Mouse (Mus musculus): ENCODE measurements around the gene Tbc1d23. TPM values are rescaled to one million over a fixed set of nuclear protein-coding genes. Genes with fewer than 3 reads are reported as not detected.
"Not testable (repeated sequence)": the region's sequence is repeated elsewhere in the genome, so short reads cannot be mapped to it uniquely, and the experiment has no call there.

Gene Tbc1d23
- 10 to 100 TPM; 37.3 to 56.9 (median 43.9) TPM for total RNA-seq (2022)

DNA sequence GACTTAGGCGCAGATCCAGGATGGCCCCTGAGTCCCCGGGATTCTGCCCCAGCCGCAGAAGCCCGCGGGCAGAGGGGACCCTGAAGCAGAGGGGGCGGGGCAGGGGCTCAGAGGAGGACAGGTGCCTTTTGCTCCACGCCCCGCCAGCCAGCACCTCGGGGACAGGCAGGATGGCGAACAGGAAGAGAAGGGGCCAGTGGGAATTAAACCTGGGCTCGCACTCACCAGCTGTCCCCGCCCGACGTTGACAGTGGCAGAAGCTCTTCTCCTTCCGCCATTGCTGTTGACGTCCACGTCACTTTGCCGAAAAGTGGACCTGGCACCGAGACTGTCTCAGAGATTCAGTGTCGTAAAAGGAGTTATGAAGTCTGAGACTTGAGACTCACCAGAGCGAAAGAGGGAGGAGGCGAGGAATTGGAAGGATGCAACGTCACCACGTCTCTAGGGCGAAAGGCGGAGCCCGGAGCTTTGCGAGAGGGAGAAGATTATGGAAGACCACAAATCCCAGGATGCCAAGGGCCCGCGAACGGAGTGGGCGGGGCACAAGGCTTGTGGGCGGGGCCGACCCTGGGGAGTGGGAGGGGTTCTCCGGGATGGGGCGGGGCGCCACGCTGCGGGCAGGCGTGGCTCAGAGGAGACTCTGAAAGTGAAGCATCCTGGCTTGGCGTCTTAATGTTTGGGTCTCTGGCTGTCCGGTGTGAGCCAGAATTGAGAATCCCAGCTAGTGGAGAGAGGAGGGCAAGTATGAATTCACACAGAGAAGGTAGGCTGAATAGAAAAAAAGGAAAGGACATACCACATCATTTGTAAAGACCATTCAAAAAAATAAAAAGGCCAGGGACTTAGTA is at the start of gene Tbc1d23:
Gene Tbc1d23, minus strand, starts transcription at position 416 of the 848 bp plus-strand sequence.
- peak; percentile 98 for DNase-seq

DNA sequence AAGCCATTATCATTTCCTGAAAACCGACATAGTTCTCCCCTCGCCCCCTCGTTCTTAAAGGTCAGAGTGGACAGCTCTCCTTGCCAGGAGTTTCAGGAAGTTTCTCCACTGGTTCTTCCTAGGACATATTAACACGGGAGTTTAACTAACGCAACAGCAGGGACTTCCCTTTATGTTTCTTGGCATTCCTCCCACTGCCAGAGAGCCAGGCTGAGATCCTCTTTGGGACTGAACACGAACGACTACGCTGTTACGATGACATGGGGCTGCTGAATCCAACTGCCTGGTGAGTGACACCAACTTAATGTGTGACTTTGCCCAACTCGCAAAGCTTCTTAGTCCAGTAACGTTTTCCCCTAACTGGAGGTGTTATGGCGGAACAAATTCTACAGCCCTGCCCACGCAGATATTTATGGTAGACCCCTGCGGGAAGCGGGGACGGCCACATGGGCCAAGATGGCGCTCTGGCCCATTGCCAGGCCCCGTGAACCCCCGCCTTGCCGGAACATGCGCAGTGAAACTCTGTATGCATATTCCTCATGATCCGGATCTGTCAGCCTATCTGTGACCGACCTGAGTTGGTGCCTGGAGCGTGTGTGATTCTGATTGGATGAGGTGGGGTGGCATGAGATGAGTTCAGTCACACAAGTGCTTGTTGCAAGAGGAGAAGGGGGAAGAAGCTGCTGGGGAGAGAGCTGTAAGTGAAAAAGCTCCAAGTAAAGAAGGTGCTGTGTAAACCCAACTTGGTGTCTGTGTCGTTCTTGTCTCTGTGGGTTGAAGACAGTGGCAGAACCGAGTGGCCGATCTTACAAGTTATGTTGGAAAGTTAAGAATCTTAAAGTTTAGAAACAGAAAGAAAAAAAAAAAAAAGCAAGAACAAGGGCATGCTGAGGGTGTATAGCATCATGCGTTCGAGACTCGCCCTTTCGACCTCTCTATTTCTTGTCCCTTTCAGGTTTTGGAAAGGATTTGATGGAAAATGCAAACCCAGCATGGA is 49.2 kb upstream of the Tbc1d23 start:
- DNase-seq, result no peak

DNA sequence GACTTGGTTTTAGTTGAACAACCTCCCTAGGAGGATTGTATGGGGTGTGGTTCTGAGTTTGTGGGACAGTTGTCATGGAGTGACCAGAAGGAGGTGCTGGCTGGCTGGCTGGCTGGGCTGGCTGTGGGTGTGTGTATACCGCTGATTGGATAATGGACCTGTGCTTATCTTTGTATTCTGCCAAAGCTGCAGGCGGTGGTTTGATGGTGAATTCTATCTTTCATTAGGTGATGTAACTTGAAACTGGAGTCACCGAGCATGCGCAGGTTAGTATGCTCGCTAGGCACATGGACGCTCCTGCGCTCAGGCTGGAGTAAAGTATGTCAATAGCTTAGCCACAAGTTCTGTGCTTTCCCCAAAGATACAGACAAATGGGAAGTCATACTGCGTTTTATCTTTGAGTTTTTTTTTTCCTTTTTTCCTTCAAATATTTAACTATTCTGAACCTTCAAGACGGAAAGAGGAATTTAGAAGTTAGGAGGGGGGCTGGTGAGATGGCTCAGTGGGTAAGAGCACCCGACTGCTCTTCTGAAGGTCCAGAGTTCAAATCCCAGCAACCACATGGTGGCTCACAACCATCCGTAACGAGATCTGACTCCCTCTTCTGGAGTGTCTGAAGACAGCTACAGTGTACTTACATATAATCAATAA is 47.8 kb upstream of the Tbc1d23 start:
- DNase-seq, result no peak

DNA sequence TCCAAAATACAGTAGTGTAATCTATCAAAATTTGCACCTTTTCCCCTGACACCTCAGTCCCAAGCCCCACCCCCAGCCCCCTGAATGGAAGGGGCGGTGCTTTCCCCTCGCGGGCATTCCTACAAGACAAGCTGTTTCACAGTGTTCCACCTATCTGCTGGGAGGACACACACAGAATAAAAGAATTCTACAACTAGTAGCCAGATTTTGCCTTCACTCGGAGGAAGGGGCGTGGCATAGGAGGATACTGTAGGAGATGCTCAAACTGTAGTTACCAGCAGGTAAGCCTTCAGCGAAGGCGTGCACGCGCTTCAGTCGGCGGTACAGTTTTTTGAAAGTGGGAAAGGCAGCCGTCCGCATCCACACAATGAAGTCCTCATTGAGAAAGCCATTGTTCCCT is 38.4 kb upstream of the Tbc1d23 start:
- no peak for DNase-seq

DNA sequence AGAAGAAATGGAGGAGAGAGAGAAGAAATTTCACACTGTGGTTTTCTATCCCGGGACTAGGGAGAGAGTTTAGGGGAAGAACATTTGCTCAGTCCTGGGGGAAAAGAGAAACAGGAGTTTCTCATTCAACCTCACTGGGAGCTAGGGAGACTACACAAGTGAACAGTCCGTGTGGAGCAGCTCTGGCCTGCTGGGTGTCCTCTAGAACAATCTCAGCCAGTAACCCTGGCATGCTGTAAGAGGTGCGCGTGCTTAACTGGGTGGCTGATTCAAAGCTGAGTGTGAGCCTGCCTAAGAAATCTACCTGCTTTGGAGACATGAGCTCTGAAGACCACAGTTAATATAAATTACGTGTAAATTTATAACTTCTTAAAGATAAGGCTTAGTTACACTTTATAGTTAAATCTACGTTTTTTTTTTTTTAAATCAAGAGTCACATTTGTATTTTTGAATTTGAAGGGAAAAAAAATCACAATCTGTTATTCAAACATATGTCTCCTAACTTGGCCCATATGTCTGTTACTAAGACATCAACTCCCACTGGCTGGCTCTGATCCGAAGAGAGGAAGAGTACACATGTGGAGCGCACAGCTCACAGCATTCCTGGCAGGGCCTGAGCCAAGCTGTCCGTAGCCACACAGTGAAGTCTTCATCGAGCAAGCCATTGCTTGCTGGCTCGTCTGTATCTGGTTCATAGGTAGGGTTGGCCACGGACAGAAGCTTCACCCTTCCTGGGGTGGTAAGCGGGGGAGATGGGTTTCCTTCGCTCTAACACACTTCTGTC is 36.9 kb upstream of the Tbc1d23 start:
- DNase-seq, result no peak

DNA sequence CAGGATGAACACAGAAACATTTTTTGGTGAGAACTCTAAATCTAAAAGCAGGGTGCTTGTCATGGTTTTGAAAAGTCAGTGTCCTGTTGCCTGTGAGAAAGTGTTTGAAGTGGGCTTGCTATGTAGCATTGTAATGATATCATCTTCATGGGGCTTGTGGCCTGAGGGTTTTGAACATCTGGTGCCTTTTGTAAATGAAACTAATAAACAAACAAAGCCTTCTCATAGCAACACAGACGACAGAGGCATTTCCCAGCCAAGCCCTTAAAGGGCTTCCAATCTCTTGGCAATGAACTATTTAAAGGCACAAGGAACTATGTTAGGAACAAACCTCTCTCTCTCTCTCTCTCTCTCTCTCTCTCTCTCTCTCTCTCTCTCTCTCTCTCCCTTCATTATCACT is 35.8 kb upstream of the Tbc1d23 start:
- no peak for DNase-seq

DNA sequence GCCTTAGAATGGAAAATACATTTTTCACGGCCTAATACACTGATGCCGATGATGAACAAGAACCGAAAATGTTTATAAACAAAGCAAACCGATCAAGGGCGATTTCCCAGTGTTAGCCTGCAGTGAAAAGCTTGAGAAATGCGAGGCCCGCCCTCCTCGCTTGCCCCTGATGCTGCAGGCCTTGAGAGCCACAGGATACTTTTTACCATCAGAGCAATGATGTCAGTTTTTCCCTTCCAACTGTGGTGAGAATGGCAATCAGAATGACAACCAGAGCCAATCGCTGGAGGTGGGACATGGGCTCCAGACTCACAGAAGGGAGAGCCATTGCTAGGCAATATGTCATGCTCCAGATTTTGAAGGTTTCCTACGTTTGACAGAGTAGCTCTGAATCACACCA is 28.8 kb upstream of the Tbc1d23 start:
- no peak for DNase-seq

DNA sequence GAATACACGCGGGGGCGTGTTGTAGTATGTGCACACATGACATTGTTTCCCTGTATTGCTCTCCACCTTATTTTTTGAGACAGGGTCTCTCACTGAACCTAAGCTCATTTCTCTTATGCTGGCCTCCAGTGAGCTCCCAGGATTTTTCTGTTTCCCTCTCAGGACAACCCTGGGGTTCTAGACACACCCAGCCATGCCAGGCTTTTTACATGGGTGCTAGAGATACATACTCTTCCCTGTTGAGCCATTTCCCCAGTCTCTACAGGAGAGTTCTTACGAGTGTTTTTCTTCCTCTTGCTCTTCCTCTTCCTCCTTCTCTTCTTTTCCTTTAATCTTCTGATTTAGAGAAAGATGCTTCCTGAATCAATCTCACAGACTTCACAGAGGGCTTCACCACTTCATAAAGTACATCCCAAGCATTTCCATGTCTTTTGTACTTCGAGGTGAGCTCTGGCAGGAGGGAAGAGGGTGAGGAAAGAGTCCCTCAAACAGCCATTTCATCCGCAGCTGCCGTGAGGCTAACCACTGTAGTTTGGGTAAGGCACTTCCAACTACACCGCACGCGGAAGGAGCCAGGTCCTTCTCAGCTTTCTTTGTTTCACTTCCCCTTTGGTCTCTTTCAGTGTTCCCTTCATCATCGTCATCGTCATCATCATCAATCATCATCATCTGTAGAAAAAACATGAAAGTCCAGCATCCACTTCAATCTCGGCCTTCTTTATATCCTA is 28.2 kb upstream of the Tbc1d23 start:
- DNase-seq, result no peak

DNA sequence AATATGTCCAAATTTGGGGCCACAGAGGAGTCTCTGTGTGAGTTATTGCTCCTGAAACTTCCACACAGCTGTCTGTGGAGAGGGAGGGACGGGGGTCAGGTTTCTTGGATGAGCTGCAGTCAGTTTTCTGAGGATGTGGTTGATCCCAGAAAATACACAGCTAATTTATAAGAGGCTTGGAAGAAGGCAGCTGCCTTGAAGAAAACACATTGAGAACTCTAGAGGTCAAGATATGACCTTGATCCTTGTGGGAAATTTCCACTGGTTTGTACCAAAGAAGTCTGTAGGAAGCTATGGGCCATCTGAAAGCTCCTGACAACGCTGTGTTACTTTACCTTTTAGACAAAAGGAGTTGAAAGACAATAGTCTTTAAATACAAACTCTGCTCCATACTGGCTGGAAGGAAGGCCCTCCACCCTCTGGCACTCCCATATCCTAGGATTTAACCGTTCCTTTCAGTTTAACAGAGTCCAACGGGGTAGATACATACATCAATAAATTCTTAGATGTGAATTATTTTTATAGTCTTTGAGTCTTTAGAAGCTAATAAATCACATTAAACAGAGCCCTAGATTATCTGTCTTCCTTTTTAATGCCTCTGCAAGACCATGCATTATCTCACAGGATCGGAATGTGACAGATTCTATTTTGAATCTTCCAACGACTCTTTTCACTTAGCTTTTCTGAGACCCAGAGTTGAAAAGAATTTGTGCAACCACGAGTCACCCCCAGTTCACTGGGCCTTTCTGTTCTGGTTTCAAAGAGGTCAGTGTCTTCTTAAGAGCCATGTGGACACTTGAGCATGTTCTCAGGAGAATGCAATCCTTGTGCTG is 20.5 kb upstream of the Tbc1d23 start:
- no peak for DNase-seq

DNA sequence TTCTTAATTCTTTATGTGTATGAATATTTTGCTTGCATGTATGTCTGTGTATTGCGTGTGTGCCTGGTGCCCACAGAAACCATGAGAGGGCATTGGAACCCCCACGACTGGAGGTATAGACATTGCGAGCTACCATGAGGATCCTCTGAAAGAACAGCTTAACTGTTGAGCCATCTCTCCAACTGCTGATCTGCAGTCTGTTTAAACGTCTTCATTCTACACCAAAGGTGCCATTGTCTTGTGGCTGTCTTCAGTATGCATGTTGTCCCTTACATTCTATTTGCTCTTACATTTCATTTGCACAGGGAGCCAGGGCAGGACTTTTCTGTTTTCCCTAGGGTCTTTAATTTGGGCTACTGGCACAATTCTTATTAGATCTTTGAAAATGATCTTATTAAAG is 19.7 kb upstream of the Tbc1d23 start:
- no peak for DNase-seq

DNA sequence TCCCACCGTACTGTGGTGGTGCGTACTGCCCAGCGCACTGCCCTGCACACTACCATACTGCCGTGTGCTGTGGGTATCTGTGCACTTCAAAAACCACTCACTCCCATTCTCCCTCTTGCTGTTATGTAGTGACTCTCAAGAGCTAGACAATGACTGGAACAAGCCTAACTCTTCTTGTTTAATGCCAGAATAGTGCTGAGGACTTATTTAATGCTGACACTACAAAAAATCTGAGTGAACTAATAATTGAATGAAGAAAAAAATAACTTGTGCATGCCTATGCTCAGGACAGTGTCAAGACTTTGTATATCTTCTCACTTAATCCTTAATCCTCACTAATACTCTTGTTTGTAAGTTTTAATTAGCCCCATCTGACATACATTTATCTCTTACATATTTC is 16.2 kb upstream of the Tbc1d23 start:
- no peak for DNase-seq

DNA sequence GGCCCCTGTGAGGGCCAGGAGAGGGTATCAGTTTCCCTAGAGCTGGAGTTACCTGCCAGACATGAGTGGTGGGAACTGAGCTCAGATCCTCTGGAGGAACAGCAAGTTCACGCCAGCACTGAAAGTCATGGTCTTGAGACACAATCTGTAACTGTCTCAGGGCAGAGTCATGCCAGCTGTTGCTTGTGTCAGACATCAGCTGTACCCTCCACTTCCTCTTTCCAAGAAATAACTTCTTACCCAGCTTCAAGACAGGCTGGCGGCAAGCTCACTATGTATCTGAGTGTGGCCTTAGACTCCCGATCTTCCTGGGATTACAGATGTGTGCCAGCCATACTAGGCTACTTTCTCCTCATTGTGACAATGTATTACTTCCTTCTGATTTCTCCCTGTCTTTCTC is 15.3 kb upstream of the Tbc1d23 start:
- no peak for DNase-seq

DNA sequence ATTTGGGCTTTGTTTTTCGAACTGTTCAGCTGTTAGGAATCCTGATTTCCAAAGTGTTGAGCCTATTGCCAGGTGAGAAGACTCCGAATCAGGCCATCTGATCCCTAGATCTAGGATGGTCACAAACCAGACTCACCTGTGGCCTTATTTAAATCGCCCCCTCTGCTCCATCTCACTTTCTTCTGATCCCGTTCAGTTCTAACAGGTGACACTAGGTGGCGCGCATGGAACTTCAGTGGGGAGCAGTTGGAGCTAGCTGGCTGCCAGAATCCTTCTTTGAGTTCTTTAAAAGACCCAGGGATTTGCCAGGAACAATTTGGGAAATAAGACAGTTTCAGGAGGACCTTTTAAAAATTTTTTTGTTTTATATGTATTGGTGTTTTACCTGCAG is 12.5 kb upstream of the Tbc1d23 start:
- peak; percentile 58 for DNase-seq

DNA sequence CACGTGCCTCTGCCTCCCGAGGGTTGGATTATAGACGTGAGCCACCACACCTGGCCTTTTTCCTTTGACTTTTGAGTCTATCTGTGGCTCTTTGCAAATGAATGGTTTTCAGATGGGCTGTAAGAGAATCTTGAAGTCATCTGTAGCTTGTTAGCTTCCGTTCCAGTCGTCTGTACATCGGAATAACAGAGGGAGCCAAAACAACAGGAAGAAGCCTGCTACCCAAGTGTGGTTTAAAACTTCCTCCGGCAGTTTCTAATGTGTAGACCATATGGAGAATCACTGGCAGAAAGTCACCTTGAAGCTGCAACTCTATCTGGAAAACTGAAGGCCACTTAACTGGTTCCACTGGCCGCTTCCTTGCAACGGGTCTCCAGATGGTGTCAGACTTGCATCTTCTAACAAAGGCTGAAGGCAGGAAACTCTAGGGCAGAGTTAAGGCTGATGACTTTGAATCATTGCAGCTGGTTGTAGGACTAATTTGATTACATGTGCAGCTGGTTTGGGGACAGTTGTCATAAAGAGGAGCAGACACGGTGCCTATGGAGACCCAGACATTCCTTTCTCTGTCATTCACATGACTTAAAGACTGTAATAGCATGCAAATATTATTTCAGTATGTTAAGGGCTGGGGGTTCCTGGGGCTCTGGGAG is 12.0 kb upstream of the Tbc1d23 start:
- DNase-seq, result no peak

DNA sequence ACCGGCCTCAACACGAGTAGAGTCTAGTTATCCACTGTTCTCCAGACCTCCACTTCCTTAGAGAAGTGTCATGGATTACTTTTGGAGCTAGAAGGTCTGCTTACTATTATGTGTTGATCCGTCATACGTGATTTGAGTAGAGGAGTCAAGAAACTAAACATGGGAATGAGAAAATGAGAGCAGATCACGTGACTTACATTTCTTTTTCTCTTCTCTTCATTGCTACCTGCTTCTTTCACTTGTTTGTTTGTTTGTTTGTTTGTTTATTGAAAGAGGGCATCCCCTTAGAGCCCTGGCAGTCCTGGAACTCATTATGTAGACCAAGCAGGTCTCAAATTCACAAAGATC is 11.5 kb upstream of the Tbc1d23 start:
- no peak for DNase-seq

DNA sequence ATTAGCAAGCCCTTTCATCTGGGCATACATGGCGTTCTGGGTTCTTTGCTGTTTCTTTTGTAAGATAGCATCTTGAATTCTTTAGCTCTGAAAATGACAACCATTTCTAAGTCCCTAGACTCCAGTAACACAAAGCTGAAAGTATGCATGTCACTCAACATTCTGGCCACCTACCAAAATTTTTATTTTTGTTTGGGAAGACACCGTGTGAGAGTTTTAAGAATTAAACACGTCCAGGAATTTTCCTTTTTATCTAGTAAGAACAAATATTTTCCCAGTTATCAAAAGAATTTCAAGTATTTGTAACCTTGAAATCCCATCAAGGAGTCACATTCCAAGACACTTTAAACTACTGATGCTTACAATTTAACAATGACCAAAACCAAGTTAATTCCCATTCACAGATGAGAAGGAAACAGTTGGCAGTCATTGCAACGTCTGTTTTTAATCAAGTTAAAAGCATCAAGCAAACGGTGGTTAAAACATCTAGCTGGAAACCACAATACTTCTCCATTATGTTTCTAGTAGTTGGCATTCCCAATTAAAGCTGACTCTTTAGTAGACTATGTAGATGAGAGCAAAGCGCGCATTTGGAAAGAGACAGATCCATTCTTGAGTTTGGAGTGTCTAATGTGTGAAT is 4.7 kb upstream of the Tbc1d23 start:
- DNase-seq, result no peak

DNA sequence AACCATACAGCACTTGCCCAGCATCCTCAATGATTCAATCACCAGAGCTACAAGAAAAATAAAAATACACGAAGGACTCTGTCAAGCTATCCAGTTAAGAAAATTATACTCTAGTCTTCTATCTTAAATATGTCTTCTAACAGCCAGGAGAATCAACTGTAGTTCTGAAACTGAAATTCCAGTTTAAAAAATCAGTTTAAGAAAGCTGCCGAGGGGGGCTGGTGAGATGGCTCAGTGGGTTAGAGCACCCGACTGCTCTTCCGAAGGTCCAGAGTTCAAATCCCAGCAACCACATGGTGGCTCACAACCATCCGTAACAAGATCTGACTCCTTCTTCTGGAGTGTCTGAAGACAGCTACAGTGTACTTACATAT is 620 bp upstream of the Tbc1d23 start:
- not testable (repeated sequence) for DNase-seq

DNA sequence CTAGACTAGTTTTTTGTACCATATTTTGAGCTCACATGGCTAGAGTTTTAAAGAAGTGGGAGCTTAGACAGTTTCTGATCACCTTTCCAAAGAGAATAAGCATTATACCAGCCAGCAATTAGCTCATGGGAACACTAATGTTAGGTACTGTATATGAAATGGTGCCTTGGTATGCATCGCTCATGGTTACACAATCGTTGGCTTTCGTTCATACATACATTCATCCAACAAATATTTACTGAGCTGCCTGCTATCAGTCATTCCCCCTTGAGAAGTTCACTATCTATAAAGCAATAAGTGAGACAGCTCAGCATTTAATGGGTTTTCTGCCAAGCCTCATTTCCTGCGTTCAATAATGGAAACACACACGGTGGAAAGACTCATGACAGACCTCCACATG is 4.9 kb downstream of the Tbc1d23 start:
- no peak for DNase-seq

DNA sequence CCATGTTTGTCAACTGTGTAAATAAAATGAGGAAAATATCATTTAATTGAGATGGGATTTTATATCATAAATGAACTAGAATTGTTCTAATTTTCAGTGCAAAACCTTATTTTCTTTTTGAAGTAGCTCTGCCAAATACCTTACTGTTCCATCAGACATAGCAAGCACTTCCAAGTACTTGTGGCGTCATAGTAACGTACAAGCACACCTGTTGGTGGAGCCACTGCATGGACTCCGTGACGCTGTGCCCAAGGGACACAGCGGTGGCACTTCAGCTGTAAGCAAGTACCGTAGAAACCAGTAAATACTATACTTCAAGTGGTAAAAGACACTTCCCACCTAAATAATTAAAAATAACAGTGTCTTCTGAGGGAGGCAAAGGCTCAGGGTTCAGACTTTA is 10.9 kb downstream of the Tbc1d23 start:
- no peak for DNase-seq

DNA sequence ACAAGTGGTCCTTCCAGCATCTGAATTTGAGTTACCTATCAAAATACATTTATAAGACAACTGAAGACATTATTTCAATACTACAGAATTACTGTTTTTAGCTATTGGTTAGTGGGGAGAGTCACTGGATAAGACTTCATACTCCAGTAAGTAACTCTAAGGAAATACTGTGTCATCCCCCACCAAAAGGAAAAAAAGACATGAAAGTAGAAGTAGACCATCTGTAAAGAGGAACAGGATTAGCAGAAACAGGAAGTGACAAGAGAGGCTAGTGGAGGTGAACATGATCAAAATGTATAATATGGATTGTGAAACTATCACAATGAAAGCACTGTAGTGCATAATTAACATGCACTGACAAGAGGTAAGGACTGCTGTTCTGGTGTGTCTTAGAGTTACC is 15.3 kb downstream of the Tbc1d23 start:
- DNase-seq, result no peak

Measured in adrenal gland, adult 8-10 months (tissue).